Mouse (Mus musculus) neural tube, embryonic 10.5 days (tissue): ENCODE measurements around the gene Axin2.

Experiments used
- DNase-seq: peaks from one replicate; pipeline ENCODE4 v3.0.0-alpha.2; 2017; ENCODE audit warnings: low spot score; ENCODE audit errors: extremely low spot score

Gene Axin2

GRCm38 (mm10) chr11:108928752-108929151 lies 8.6 kb downstream of the Axin2 start:
- peak; percentile 58 for DNase-seq

- DNase-seq, result no peak
Observed at GRCm38 (mm10) chr11:108929176-108929575, 9.0 kb downstream of the Axin2 start.

GRCm38 (mm10) chr11:108929700-108930099 lies 9.6 kb downstream of the Axin2 start:
- no peak for DNase-seq

- DNase-seq, result no peak
Observed at GRCm38 (mm10) chr11:108930612-108931011, 10.5 kb downstream of the Axin2 start.

- no peak for DNase-seq
Observed at GRCm38 (mm10) chr11:108933835-108934234, 13.7 kb downstream of the Axin2 start.

GRCm38 (mm10) chr11:108935128-108935868 lies 15.1 kb downstream of the Axin2 start:
- DNase-seq, result no peak

- DNase-seq, result no peak
Observed at GRCm38 (mm10) chr11:108936016-108936792, 16.1 kb downstream of the Axin2 start.

- no peak for DNase-seq
Observed at GRCm38 (mm10) chr11:108940655-108941412, 20.7 kb downstream of the Axin2 start.

- DNase-seq, result no peak
Observed at GRCm38 (mm10) chr11:108941836-108942235, 21.7 kb downstream of the Axin2 start.

- DNase-seq, result no peak
Observed at GRCm38 (mm10) chr11:108943741-108944140, 23.6 kb downstream of the Axin2 start.

- no peak for DNase-seq
Observed at GRCm38 (mm10) chr11:108945666-108946065, 25.5 kb downstream of the Axin2 start.

- DNase-seq, result no peak
Observed at GRCm38 (mm10) chr11:108947425-108948184, 27.5 kb downstream of the Axin2 start.

GRCm38 (mm10) chr11:108948501-108948900 lies 28.4 kb downstream of the Axin2 start:
- DNase-seq, result no peak

- no peak for DNase-seq
Observed at GRCm38 (mm10) chr11:108948931-108949330, 28.8 kb downstream of the Axin2 start.

- no peak for DNase-seq
Observed at GRCm38 (mm10) chr11:108952343-108952742, 32.2 kb downstream of the Axin2 start.

- no peak for DNase-seq
Observed at GRCm38 (mm10) chr11:108955943-108956342, 35.8 kb downstream of the Axin2 start.

GRCm38 (mm10) chr11:108958349-108958748 lies 38.2 kb downstream of the Axin2 start:
- DNase-seq, result peak; percentile 34

GRCm38 (mm10) chr11:108959196-108959595 lies 39.0 kb downstream of the Axin2 start:
- DNase-seq, result peak; percentile 16

GRCm38 (mm10) chr11:108961651-108962065 lies 41.5 kb downstream of the Axin2 start:
- DNase-seq, result no peak

GRCm38 (mm10) chr11:108963476-108964232 lies 43.5 kb downstream of the Axin2 start:
- DNase-seq, result no peak
